9 mouse cellular contexts compared by ENCODE assay signal in the genomic region with DNA sequence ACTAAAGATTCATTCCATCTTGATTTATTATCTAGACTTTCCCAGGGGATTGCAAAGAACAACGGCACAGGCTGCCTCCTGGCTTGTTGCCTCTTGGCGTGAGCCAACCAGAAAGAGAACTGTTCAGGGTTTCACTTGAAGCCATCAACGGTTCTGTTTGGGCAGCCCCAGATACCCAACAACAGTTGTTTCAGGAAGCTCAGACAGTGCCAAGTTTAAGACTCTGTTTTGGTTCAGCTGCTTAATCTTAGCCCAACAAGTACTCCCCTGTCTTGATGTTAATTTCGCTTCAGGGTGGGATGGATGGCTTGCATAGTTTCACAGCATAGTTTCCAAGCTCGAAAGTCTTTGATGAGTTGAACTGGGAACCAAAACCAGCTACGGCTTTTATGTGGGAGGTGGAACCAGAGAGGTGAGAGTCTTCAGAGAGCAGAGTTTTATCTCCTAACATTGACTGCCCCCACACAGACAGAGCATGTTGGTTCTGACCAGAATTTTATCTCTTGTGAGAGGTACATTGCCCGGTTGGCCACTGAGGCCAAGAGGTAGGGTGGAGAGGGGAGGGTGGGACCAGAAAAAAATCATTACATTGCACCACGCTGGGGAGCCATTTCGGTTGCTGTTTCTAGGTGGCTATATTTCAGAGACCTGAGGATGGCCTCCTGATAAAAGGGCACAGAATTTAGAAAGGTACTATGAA.
A peak's percentile ranks its signal among the peaks of the same experiment; 100 is the strongest.
DNase-seq lines count a peak whose midpoint lies in the region; ATAC-seq and TF ChIP-seq lines count a peak whose summit lies in the region.
"Had no signal": no experiment of that assay in that cellular context is flagged by ENCODE, and none has a peak within 500 bp of the region (broad histone marks: within the 10 kb centered on the region; RNA-seq: fewer than 3 reads in every experiment).

No protein-coding gene starts in this region.

- TF ChIP-seq CTCF in Patski (IDR thresholded peaks at IDR 0.05) = no peak

- peak; percentile 25 for DNase-seq in left cerebral cortex, postnatal 4 days
- no peak for DNase-seq in left cerebral cortex, adult 11 months (ENCODE audit: low spot score)
- DNase-seq in Patski (ENCODE audit: low read depth, low spot score) = no peak
- DNase-seq in heart, postnatal 25 days (ENCODE audit: low spot score) = peak; percentile 17
- no peak for DNase-seq in thymus, postnatal 36 days

- 0 out of 2 replicates have a peak, but pooled peaks cover 10% of the 10 kb centered on the region for H3K4me1 ChIP-seq in embryonic facial prominence, embryonic 15.5 days
- H3K4me1 ChIP-seq in intestine, embryonic 15.5 days (replicated peaks) = peaks cover 7% of the 10 kb centered on the region; the same call in 1 of the 2 replicates

- H3K4me2 ChIP-seq in embryonic facial prominence, embryonic 15.5 days (replicated peaks) = no peak overlapping the region
- no peak overlapping the region for H3K4me2 ChIP-seq in intestine, embryonic 15.5 days (replicated peaks)

- H3K27me3 ChIP-seq in Patski = no peaks in the 10 kb centered on the region
- H3K27me3 ChIP-seq in embryonic facial prominence, embryonic 15.5 days = no peaks in the 10 kb centered on the region
- H3K27me3 ChIP-seq in intestine, embryonic 15.5 days (replicated peaks) = no peaks in the 10 kb centered on the region

- no peak overlapping the region for H3K4me3 ChIP-seq in embryonic facial prominence, embryonic 15.5 days (replicated peaks)
- no peak overlapping the region for H3K4me3 ChIP-seq in intestine, embryonic 15.5 days (replicated peaks)

- WGBS in embryonic facial prominence, embryonic 15.5 days = 60% methylated on average over 9 of the region's 9 CpGs
- WGBS in intestine, embryonic 15.5 days = 67% methylated on average over 9 of the region's 9 CpGs

- H3K27ac ChIP-seq in embryonic facial prominence, embryonic 15.5 days (replicated peaks) = peak overlapping the region; percentile 58; the same call in 1 of the 2 replicates
- H3K27ac ChIP-seq in intestine, embryonic 15.5 days = no peak overlapping the region
- H3K27ac ChIP-seq: liver, embryonic 14.5 days had no signal

- CTCF ChIA-PET in Patski (lab: Charles Lee) = interaction anchor here (1.6 kb wide), 1 partner anchor 8 kb away, joined by 3 read pairs; no protein-coding TSS in a partner anchor

- no peaks in the 10 kb centered on the region for H3K9me3 ChIP-seq in embryonic facial prominence, embryonic 15.5 days (replicated peaks)
- no peaks in the 10 kb centered on the region for H3K9me3 ChIP-seq in intestine, embryonic 15.5 days

- H3K9ac ChIP-seq in embryonic facial prominence, embryonic 15.5 days = no peak overlapping the region
- H3K9ac ChIP-seq in intestine, embryonic 15.5 days = no peak overlapping the region
- H3K9ac ChIP-seq: liver, embryonic 14.5 days had no signal

- in situ Hi-C loops in Patski (cut with MboI; ENCODE audit: low pct_unique_long_range_greater_than_20kb) = no loop called here

- intact Hi-C loops in left cerebral cortex, postnatal 4 days (cut with DNase I) = no loop called here
- intact Hi-C loops in heart, postnatal 25 days (cut with DNase I) = no loop called here

- peak; percentile 24 for ATAC-seq in Patski
- ATAC-seq in embryonic facial prominence, embryonic 15.5 days (ENCODE audit: insufficient number of reproducible peaks, low FRiP score, low TSS enrichment, low read depth) = 0 out of 2 replicates have a peak, but pooled peaks have one; percentile 22
- no peak for ATAC-seq in activated CD4-positive, CD25-positive, alpha-beta regulatory T cell, adult 4 months
- no peak for ATAC-seq in intestine, embryonic 15.5 days

- POLR2A ChIA-PET in Patski (lab: Charles Lee) = interaction anchor here (0.6 kb wide), 1 partner anchor 112 kb away, joined by 3 read pairs; no protein-coding TSS in a partner anchor

- no peaks in the 10 kb centered on the region for H3K36me3 ChIP-seq in embryonic facial prominence, embryonic 15.5 days
- no peaks in the 10 kb centered on the region for H3K36me3 ChIP-seq in intestine, embryonic 15.5 days

Comparison
In these comparisons a context has a peak if more than half of its experiments do, and no peak if none do; other contexts are left out.
1. DNase-seq: peak in left cerebral cortex, postnatal 4 days (single experiment) and heart, postnatal 25 days (single experiment); none in left cerebral cortex, adult 11 months (single experiment), Patski (single experiment) and thymus, postnatal 36 days (0 of 2).
2. ATAC-seq: peak in Patski (single experiment) and embryonic facial prominence, embryonic 15.5 days (single experiment); none in activated CD4-positive, CD25-positive, alpha-beta regulatory T cell, adult 4 months (single experiment) and intestine, embryonic 15.5 days (single experiment).